Mouse (Mus musculus): ENCODE data around the gene Sim2.
A peak's percentile ranks its signal among the peaks of the same experiment; 100 is the strongest.

Gene Sim2

DNA sequence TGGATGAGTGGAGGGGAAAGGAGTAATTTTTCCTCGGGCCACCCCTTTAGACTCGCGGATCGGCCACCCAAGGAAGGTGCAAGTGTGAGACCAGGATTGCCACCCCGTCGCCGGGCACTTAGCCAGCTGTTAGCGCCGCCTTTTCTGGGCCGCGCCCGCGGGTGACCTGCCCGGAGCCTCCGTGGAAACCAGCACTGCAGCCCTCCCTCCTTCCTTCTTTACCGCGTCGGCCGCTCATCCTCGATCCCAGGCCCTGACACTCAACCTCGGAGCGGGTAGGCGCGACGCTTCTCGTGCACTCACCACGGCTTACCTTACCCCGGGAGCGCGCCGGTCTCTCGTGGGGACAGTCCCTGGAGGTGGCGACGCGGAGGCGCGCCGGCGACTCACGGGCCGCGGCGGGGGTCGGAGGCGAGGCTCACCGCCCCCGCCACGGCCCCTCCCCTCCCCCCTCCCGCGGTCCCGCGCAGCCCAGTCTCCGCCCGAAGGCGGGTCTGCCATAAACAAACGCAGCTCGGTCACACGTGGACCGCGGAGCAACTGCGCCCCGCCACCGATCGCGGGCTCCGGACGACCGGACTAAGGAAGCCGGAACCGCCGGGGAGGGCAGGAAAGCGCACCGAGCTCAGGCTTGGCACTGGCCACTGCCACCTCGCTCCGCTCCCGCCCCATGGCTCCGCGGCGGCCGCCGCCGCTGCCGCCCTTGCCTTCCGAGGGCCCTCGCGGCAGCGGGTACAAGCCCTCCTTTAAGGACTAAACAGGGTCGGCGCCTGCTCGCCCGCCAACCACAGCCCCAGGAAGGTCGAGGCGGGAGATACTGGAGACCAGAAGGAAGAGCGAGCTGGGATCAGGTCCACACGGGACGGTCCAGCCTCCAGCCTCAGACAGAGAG is at the start of gene Sim2:
TSS of gene Sim2 (plus strand) at position 221 of the 892 bp plus-strand sequence.
- DNase-seq = no peak

DNA sequence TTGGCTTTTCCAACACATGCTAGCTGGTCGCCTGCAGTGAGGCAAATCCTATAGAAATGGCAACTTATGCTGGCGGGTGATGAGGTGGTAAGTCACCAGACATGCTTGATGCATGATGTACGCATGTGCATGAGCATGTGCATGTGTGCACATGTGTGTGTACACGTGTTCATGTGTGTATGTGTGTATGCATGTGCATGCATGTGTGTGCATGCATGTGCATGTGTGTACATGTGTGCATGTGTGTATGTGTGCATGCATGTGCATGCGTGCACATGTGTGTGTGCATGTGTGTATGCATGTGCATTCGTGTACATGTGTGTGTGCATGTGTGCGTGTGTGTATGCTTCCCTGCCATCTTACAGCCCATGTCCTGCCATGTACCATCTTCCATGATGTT is 47.5 kb upstream of the Sim2 start:
- no peak for DNase-seq

DNA sequence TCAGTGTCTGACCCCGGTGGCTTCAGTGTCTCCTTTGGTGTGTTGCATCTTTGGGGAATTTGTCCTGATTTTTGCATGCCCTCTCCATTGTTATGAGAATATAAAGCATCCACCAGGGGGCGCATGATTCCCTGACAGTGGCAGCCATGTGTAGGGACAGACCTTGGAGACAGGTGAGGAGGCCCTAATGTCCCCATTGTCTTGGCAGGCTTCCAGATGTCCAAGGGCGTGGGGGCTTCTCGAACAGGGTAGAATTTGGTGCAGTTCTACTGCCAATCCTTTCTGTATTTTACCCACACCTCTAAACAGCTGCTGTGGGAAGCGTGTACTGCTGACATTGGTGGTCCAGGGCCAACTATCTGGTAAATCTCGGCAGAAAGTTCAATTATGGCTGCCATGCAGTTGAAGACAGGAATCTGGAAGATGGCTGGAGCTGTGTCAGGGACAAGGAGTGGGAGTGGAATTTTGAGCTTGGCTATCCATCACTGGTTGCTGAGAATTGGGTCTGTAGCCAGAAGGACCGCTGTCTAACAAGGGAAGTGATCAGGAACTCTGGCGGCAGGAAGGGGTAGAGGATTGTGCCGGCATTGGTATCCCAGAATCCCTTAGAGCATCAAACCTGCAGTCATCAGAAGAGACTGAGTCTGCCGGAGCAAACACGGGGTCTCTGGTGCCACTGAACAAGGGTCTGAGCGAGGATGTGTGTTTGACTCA is 46.3 kb upstream of the Sim2 start:
- DNase-seq = peak; percentile 70

DNA sequence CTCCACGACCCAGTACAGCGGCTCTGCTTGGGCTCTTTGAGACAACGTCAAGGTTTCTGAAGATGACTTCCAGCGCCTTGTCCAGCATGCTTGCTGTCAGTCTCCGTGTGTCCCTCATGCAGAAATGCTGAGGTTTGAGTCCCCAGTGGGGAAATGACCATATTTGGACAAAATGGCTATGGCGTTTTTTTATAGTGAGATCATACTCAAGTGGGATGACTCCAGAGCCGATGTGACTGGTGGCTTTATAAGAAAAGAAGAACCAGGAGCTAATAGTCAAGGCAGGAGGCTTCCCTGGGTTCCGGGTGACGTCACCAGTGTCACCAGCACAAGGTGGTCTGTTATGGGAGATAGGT is 45.8 kb upstream of the Sim2 start:
- no peak for DNase-seq

DNA sequence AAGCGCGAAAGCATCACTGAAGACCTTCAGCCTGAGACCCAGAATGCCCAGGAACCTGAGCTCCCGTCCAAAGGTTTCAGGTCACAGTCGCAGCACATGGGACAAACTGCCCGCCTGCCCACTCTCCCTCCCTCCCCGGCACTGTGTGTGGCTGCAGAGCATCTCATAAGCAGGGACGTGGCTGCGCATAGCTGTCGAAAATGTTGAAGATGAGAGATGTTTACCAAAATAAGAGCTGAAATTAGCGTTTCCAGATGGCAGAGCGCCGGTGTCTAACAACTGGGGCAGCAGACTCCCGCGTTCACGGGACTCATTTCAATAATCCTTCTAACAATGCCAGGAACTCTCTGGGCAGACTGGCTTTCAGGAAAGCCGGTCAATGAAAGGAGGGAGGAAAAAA is 44.2 kb upstream of the Sim2 start:
- DNase-seq = no peak

DNA sequence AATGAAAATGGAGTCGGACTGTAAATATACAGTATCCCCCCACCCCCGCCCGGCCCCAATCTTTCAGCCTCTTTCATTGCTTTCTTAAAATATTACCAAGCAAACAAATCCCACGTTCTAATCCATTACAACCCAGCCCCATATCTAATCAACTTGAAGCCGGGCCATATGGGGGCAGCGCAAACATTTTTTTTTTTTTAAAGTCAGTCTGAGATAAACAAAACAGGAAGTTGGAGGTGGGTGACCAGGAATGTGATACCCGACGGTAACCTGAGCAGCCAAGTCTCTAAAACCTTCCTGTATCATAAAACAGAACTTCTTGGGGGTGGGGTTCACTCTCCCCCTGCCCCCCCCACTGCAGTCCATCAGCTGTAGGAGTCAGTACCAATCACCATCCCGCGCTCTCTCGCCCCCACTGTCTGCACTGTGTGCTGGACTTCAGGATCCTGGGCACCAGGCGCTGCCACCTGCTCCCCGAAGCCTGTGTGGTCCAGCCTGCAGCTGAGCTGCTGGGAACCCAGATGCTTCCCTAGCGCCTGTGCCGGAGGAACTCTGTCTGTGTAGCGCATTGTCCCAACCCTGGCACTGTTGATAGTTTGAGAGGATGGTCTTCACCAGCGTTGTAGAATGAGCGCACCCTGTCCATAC is 43.5 kb upstream of the Sim2 start:
- DNase-seq = no peak

DNA sequence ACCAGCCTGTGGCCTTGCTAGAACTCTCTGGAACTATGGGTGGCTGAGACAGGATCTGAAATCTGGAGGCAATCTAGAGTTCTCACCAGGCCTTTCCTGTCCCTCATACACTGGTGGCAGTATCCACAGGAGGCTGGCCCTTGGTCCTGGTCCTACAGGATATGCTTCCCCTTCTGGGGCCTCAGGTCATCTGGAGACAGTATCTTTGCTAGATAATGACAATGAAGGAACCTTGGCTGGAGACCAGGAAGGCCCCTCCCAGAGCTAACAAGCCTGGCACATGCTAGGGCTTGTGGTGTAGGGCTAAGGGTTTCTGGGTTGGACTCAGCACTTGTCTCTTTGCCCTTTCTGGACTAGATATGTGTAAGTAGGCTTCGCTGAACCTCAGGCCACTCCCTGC is 40.9 kb upstream of the Sim2 start:
- no peak for DNase-seq

DNA sequence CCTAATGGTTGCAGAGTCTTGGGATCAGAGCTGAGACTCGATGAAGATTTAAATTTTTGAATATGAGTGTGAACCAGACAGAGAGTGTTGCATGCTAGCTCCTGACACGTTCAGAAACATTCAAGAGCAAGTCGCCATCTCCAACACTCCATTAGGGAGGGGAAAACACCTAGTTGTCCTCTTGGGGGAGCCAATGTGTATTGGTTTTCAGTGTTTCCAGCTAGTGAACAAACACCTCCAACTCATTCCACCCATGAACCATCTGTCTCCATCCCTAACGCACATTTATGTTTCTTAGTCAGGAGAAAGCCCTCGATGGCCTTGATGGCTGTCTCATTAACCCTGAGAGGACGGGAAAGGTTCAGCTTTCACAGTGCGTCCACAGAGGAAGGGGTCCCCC is 39.7 kb upstream of the Sim2 start:
- no peak for DNase-seq

DNA sequence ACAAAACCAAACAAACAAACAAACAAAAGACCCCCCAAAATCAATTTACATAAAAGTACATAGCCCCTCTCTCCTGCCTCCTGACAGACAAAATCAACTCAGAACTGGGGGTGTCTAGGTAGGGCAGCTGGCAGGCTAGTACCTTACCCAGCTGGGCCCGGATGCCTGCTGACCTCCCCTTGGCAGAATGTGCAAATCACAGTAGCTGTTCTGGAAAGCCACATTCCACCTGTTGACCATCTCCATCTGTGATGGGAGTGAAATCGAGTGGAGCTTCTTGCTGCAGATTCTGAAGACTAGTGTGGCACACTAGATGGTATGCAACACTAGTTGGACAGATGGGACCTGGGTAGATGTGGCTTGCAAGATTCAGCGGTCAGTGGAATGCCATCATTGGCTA is 34.4 kb upstream of the Sim2 start:
- DNase-seq = peak; percentile 60

DNA sequence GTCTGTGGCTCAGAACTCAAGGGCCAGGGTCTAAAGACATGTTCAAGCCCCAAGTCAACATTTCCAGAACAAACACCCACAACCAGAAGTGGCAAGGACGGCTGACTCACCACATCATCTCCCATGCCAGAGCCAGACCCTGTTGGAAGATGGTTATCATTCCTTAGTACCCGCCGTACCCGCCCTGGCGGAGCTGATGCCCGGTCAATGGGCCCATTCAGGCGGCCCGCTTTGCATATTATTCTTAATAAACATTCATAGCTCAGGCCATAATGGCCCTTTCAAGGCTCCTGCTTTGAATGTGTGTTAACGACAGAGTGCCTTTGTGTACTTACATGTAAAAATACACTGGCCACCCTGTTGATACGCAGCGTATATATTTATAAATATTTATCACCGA is 29.6 kb upstream of the Sim2 start:
- no peak for DNase-seq

DNA sequence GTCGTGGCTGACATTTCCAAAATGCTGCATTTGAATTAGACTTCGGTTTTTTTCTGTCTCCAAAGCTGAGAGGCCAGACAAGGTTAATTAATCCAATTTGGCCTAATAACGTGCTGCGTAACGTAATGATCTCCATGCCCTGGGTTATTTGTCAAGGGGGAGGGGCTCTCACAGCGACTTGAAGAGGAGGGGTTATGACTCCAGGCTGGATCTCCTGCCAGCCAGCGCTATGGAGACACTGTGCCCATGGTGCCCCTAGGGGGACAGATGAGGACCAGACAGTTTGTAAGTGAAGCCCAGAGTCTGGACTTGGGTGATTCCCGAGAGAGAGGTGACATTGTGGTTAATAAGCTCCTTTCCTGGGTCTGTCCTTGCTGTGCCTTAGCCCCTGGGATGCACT is 29.2 kb upstream of the Sim2 start:
- DNase-seq = no peak

DNA sequence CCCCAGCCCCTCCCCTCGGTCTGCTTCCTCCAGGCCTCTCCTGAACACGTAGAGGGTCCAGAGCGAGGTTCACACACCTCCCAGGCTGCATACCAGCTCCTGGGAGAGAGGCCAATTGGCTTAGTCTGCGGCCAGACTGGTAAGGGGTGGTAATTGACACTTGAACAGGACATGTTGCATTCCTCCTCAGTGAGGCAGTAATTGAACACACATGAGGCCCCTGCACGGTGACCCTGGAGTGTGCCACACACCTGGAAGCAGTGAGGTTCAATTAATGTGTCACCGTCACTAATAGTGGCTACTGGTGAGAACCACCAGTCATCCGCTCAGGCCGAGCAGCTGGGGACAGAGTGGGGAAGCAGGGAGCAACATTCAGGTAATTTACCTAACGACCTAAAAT is 24.9 kb upstream of the Sim2 start:
- DNase-seq = no peak

DNA sequence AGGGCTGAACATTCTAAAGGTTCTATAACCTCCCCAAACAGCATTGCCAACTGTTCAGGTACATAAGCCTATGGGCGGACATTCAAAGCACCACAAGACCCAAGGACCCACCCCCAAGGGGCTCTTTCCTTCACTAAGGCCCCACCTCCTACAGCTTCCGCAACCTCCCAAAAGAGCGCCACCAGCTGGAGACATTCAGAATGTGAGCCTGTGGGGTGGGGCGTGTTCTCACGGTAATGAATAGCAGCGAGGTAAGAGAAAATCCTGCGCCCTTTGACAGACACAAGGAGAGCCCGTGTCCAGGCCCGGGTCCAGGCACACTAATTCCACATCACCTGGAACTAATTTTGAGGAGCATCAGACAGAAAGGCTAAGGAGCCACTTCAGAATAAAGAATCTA is 20.5 kb upstream of the Sim2 start:
- no peak for DNase-seq

DNA sequence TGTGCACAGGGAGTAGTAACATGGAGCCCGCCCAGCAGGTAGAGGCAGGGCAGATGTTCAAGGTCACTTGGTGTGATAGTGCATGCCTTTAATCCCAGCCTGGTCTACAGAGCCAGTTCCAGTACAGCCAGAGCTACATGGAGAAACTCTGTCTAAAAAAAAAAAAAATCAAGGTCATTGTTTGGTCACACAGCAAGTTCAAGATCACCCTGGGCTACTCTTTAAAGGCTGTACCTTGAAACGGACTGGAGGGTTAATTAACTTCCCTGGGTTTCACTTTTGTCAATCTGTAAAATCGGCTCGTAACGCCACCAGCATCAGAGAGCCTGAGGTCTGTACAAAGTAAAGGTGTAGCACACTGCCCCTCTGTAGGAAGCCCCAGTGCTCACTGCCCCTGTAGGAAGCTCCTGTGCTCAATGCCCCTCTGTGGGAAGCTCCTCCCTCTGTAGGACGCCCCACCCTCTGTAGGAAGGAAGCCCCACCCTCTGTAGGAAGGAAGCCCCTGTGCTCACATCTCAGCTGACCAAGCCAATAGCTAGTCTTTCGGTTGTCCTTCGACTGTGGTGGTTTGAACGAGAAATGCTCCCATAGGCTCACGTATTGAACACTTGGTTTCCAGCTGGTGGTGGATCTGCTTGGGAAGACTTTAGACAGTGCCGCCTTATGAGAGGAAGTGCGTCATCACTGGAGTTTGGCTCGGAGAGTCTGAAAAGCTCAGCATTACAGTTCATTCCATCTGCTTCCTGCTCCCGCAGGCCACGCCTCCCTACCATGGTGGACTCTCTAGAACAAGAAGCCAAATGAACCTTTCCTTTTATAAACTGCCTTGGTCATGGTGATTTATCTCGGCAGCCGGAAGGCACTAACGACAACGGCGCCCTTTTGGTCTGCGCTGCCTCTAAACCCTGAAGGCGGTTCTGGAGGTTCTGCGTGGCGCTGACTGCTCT is 18.7 kb upstream of the Sim2 start:
- no peak for DNase-seq

DNA sequence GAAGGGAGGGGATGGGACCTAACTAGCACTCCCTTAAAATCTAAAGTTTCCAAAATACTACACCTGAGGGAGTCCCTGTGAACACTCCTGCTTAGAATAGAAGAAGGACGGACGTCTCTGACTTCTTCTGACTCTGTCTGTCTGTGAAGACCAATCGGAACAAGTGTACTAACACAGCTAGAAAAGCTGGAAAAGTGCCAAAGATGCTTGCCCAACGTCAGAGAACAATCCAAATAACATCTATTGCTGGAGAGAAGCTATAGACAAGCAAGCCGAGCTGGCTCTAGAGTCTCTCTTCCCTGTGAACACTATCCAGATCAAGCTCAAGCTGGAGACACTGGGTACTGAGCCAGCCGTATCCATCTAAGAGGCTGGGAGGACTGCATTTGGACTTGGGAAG is 18.0 kb upstream of the Sim2 start:
- DNase-seq = no peak

DNA sequence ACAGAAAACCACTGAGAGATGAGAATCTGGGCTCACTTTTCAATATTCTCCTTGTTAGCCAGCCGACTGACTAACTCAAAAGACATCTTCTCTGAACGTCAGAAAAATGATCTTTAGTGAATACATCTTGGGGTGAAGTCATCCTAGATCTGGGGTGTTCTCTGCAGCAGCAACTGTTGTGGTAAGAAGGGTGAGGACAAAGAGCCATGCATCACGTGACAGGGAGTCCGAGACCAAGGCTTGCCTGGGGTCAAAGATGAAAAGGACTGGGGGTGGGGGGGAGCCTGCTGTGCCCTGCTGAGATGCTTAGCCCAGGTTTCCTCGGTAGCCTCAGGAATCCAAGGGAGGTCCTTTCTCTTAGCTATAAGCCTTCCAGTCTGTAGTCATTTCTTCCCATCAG is 17.5 kb upstream of the Sim2 start:
- DNase-seq = no peak

DNA sequence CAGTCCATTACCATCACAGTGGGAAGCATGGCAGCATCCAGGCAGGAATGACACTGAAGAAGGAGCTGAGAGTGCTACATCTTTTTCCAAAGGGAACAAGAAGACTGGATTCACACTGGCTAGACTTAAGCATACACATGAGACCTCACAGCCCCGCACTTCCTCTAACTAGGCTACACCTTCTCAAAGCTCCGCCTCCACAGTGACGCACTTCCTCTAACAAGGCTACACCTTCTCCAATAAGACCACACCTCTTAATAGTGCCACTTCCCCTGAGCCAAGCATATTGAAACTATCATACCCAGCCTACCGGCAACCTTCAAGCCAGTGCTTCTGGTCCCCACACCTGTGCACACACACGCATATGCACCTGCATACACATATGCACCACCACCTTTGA is 15.7 kb upstream of the Sim2 start:
- no peak for DNase-seq

DNA sequence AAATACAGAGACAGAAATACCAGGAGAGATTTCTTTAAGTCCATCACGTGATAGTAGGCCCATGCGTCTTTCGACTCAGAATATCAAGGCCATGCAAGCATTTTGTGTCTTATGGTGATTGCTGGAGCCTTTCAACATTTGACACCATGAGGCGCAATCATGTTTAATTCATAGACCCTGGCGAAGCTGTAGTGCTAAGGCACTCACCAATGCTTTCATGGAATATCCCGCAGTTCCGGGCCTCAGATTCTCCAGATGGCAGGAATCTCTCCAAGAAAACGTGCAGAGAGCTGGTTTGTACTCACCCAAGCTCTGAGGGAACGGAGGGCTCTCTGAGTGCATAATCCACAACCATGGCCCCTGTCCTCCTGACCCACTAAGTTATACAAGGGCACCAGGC is 13.8 kb upstream of the Sim2 start:
- DNase-seq = no peak

DNA sequence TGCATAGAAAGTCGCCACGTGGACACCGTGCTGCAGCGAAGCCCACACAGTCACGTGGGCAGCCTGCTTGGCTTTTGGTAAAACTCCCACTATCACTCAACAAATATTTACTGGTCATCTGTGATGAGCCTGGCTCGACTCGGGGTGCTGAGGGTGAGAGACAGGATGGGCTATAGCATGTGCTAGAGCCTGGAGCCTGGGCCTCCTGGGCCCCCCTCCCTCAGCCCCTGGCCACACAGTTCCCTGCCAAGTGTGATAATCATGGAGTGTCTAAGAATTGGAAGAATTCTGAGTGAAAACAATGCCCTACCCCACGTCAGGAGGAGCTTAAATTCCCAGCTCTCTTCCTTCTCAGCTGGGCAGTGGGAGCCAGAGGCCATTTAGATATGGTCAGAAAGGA is 13.3 kb upstream of the Sim2 start:
- DNase-seq = no peak

DNA sequence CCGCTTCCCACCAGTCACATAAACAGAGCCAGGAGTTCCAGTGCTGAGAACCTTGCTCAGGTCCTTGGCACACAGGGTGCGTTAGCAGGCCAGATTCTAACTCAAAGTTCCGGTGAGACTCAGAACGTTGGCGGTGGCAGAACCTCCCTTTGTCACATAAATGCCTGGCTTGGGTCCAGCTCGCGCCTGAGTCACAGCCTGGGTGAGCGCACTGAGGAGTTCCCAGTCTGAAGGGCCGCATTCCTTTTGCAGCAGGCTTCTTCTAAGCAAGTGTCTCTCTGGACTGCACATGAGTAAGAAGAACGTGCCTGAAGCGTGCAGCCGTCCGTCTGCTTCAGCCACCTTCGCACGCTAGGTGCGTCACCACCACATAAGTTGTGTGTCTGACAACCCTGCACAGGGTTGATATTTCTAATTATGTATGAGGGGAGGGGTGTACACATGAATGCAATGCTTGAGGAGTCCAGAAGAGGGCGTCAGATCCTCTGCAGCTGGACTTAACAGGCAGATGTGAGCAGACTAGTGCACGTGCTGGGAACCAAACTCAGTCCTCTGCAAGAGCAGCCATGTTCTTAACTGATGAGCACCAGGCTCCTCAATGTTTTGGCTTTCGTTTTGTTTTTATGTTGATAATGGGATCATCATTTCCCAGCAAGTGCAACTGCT is 9.2 kb upstream of the Sim2 start:
- no peak for DNase-seq

DNA sequence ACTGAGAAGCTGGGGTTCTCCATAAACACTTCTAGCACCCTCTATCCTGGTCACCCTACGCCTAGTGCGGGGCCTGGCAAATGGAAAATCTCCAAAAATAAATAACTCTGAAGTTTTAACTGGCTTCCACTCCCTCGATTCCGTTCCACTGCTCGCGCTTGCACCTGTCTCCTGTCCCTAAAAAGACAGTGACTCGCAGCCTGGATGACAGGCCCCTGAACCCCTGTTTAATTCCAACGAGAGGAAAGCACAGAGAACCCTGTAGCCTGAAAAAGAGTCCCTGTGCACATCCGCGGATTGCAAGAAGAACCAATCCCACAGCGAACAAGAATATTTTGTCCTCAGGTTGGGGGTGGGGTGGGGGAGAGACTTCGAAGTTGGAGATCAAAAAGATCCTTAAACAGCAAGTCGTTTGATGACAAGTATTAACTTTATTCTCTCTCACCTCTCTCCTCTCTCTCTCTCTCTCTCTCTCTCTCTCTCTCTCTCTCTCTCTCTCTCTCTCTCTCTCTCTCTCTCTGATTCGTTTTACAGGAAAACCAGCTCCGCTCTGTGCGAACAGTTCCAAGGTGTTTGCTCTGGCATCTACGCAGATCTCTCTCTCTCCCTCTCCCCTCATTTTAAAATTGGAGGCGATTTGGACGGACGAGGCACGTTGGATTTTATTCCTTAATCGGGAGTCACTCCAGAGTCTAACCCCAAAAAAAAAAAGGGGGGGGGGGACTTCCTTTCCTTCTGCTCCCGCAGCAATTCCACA is 6.2 kb upstream of the Sim2 start:
- no peak for DNase-seq

Data from cerebellum, adult 9-10 months (tissue).